Mouse (Mus musculus): ENCODE results near the gene Il6. TPM values are rescaled to one million over a fixed set of nuclear protein-coding genes. Genes with fewer than 3 reads are reported as not detected.
"Not testable (repeated sequence)": the region's sequence is repeated elsewhere in the genome, so short reads cannot be mapped to it uniquely, and the experiment has no call there.

Il6 gene
- total and polyA plus RNA-seq, 2 experiments from 2014 or later, result 0.38 TPM; not detected in 1

GRCm38 (mm10) chr5:29993583-29993982, 19.3 kb upstream of the Il6 start:
- no peak overlapping the region for H3K4me2 ChIP-seq (ENCODE audit: low read depth, low read length, poor library complexity, severe bottlenecking)
- H3K27ac ChIP-seq (ENCODE audit: low read depth, low read length), result no peak overlapping the region
- H3K9ac ChIP-seq (replicated peaks; ENCODE audit: low read length, poor library complexity, severe bottlenecking), result no peak overlapping the region
- H3K9me3 ChIP-seq (ENCODE audit: low read length), result no peaks in the 10 kb centered on the region
- H3K4me1 ChIP-seq (ENCODE audit: insufficient read depth, low read length), result no peaks in the 10 kb centered on the region
- TF ChIP-seq CTCF (IDR thresholded peaks at IDR 0.05), result no peak
- 96% methylated on average over 1 of the region's 1 CpGs for WGBS
- ATAC-seq (ENCODE audit: low FRiP score) (no peak), DNase-seq (ENCODE audit: low spot score) (no peak)
- H3K4me3 ChIP-seq (ENCODE audit: low read depth, low read length), result no peak overlapping the region
- no peaks in the 10 kb centered on the region for H3K27me3 ChIP-seq (ENCODE audit: insufficient read depth, low read length)
- H3K36me3 ChIP-seq (ENCODE audit: insufficient read depth, low read length), result no peaks in the 10 kb centered on the region

GRCm38 (mm10) chr5:29994344-29994743, 18.6 kb upstream of the Il6 start:
- Histone ChIP-seq H3K9ac (replicated peaks; ENCODE audit: low read length, poor library complexity, severe bottlenecking) (no peak overlapping the region), H3K9me3 (ENCODE audit: low read length) (no peaks in the 10 kb centered on the region), H3K4me1 (ENCODE audit: insufficient read depth, low read length) (no peaks in the 10 kb centered on the region), H3K4me3 (ENCODE audit: low read depth, low read length) (no peak overlapping the region), H3K4me2 (ENCODE audit: low read depth, low read length, poor library complexity, severe bottlenecking) (no peak overlapping the region), H3K27ac (ENCODE audit: low read depth, low read length) (no peak overlapping the region), H3K36me3 (ENCODE audit: insufficient read depth, low read length) (no peaks in the 10 kb centered on the region), H3K27me3 (ENCODE audit: insufficient read depth, low read length) (no peaks in the 10 kb centered on the region)
- TF ChIP-seq CTCF (IDR thresholded peaks at IDR 0.05), result no peak
- DNase-seq (ENCODE audit: low spot score) (no peak), ATAC-seq (ENCODE audit: low FRiP score) (no peak)
- 82% methylated on average over 1 of the region's 1 CpGs for WGBS

GRCm38 (mm10) chr5:29997351-29997750, 15.6 kb upstream of the Il6 start:
- H3K27me3 ChIP-seq (ENCODE audit: insufficient read depth, low read length), result no peaks in the 10 kb centered on the region
- no peak overlapping the region for H3K4me2 ChIP-seq (ENCODE audit: low read depth, low read length, poor library complexity, severe bottlenecking)
- H3K9ac ChIP-seq (replicated peaks; ENCODE audit: low read length, poor library complexity, severe bottlenecking), result no peak overlapping the region
- no peak for TF ChIP-seq CTCF (IDR thresholded peaks at IDR 0.05)
- no peaks in the 10 kb centered on the region for H3K36me3 ChIP-seq (ENCODE audit: insufficient read depth, low read length)
- 59% methylated on average over 1 of the region's 1 CpGs for WGBS
- ATAC-seq (ENCODE audit: low FRiP score) (no peak), DNase-seq (ENCODE audit: low spot score) (no peak)
- no peaks in the 10 kb centered on the region for H3K9me3 ChIP-seq (ENCODE audit: low read length)
- H3K4me3 ChIP-seq (ENCODE audit: low read depth, low read length), result no peak overlapping the region
- H3K4me1 ChIP-seq (ENCODE audit: insufficient read depth, low read length), result no peaks in the 10 kb centered on the region
- H3K27ac ChIP-seq (ENCODE audit: low read depth, low read length), result no peak overlapping the region

GRCm38 (mm10) chr5:30000921-30001320, 12.0 kb upstream of the Il6 start:
- Histone ChIP-seq H3K4me1 (ENCODE audit: insufficient read depth, low read length) (no peaks in the 10 kb centered on the region), H3K9ac (replicated peaks; ENCODE audit: low read length, poor library complexity, severe bottlenecking) (no peak overlapping the region), H3K4me3 (ENCODE audit: low read depth, low read length) (no peak overlapping the region), H3K9me3 (ENCODE audit: low read length) (no peaks in the 10 kb centered on the region), H3K36me3 (ENCODE audit: insufficient read depth, low read length) (no peaks in the 10 kb centered on the region), H3K4me2 (ENCODE audit: low read depth, low read length, poor library complexity, severe bottlenecking) (no peak overlapping the region), H3K27me3 (ENCODE audit: insufficient read depth, low read length) (no peaks in the 10 kb centered on the region), H3K27ac (ENCODE audit: low read depth, low read length) (no peak overlapping the region)
- DNase-seq (ENCODE audit: low spot score) (no peak), ATAC-seq (ENCODE audit: low FRiP score) (no peak)
- 81% methylated on average over 3 of the region's 3 CpGs for WGBS
- TF ChIP-seq CTCF (IDR thresholded peaks at IDR 0.05), result no peak

DNA sequence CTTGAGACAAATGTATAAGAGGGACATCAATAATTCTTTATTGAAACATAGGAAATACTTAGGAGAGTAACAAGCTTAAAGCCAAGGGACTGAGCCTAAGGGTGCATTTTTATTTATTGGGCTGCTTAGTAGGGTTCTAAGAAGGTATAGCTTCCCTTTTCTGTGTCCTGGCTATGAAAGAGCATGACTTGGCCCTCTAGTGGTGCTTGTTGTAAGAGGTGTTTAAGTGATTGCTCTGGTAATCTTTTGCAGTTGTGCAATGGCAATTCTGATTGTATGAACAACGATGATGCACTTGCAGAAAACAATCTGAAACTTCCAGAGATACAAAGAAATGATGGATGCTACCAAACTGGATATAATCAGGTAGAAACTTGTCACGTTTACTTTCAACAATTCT, 1.7 kb downstream of the Il6 start:
- DNase-seq (ENCODE audit: low spot score) (peak; percentile 43), ATAC-seq (ENCODE audit: low FRiP score) (no peak)
- H3K9ac ChIP-seq (replicated peaks; ENCODE audit: low read length, poor library complexity, severe bottlenecking), result no peak overlapping the region
- TF ChIP-seq CTCF (IDR thresholded peaks at IDR 0.05), result peak; percentile 69
- WGBS, result 62% methylated on average over 2 of the region's 2 CpGs
- H3K36me3 ChIP-seq (ENCODE audit: insufficient read depth, low read length), result no peaks in the 10 kb centered on the region
- H3K4me2 ChIP-seq (ENCODE audit: low read depth, low read length, poor library complexity, severe bottlenecking), result no peak overlapping the region
- no peaks in the 10 kb centered on the region for H3K4me1 ChIP-seq (ENCODE audit: insufficient read depth, low read length)
- no peaks in the 10 kb centered on the region for H3K27me3 ChIP-seq (ENCODE audit: insufficient read depth, low read length)
- H3K27ac ChIP-seq (ENCODE audit: low read depth, low read length), result no peak overlapping the region
- H3K9me3 ChIP-seq (ENCODE audit: low read length), result no peaks in the 10 kb centered on the region
- no peak overlapping the region for H3K4me3 ChIP-seq (ENCODE audit: low read depth, low read length)

- H3K27ac ChIP-seq (ENCODE audit: low read depth, low read length); H3K9me3 ChIP-seq (ENCODE audit: low read length); H3K36me3 ChIP-seq (ENCODE audit: insufficient read depth, low read length); H3K4me1 ChIP-seq (ENCODE audit: insufficient read depth, low read length); ATAC-seq (ENCODE audit: low FRiP score); H3K4me2 ChIP-seq (ENCODE audit: low read depth, low read length, poor library complexity, severe bottlenecking); DNase-seq (ENCODE audit: low spot score); H3K27me3 ChIP-seq (ENCODE audit: insufficient read depth, low read length); H3K9ac ChIP-seq (replicated peaks; ENCODE audit: low read length, poor library complexity, severe bottlenecking); H3K4me3 ChIP-seq (ENCODE audit: low read depth, low read length): not testable (repeated sequence)
- WGBS, result 89% methylated on average over 4 of the region's 4 CpGs
Observed at GRCm38 (mm10) chr5:30035862-30036261, 22.9 kb downstream of the Il6 start.

DNA sequence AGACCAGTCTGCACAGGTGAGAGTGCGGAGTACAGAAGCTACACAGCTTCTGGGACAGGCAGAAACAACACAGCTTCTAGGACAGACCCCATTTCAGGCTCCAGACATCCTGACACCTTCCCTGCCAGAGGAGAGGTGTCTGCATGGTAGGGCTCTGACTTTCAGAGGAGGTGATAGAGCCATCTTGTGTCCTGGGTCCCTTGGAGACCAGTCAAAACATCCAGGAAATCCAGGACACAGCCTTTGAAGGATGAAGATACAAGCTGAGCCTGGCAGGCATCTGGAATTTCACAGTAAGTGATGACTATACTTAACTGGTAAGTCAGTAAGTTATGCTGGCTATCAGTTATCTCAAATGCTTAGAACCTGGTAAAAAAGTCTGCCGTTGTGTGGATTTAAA, 24.2 kb downstream of the Il6 start:
- not testable (repeated sequence) for H3K27ac ChIP-seq (ENCODE audit: low read depth, low read length); H3K4me3 ChIP-seq (ENCODE audit: low read depth, low read length); H3K4me2 ChIP-seq (ENCODE audit: low read depth, low read length, poor library complexity, severe bottlenecking); H3K9me3 ChIP-seq (ENCODE audit: low read length); H3K27me3 ChIP-seq (ENCODE audit: insufficient read depth, low read length); H3K9ac ChIP-seq (replicated peaks; ENCODE audit: low read length, poor library complexity, severe bottlenecking); ATAC-seq (ENCODE audit: low FRiP score); DNase-seq (ENCODE audit: low spot score); H3K36me3 ChIP-seq (ENCODE audit: insufficient read depth, low read length); H3K4me1 ChIP-seq (ENCODE audit: insufficient read depth, low read length)
- WGBS, result 89% methylated on average over 2 of the region's 2 CpGs

DNA sequence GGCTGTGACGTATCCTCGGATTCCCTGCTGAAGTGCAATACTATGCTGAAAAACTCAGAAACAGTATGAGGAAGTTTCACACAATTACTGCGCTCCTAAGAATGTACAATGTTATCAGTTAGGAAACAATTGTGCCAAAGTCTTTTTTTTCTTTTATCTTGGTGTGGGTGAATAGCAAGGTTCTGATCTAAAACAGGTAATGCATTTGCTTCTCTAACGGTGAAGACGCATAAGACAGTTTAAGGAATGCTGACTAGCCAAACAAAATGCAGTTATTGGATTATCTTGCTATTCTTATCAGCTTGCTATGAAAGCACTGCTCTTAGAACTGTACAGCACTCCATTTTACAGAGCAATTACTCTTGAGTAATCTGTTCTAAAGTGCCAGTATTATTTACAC, 26.4 kb downstream of the Il6 start:
- H3K4me3 ChIP-seq (ENCODE audit: low read depth, low read length); H3K36me3 ChIP-seq (ENCODE audit: insufficient read depth, low read length); ATAC-seq (ENCODE audit: low FRiP score): not testable (repeated sequence)

GRCm38 (mm10) chr5:30039841-30040240, 26.9 kb downstream of the Il6 start:
- WGBS, result 86% methylated on average over 4 of the region's 4 CpGs
- not testable (repeated sequence) for DNase-seq (ENCODE audit: low spot score); H3K27me3 ChIP-seq (ENCODE audit: insufficient read depth, low read length); H3K4me2 ChIP-seq (ENCODE audit: low read depth, low read length, poor library complexity, severe bottlenecking); H3K27ac ChIP-seq (ENCODE audit: low read depth, low read length); H3K36me3 ChIP-seq (ENCODE audit: insufficient read depth, low read length); H3K9ac ChIP-seq (replicated peaks; ENCODE audit: low read length, poor library complexity, severe bottlenecking); H3K9me3 ChIP-seq (ENCODE audit: low read length); H3K4me1 ChIP-seq (ENCODE audit: insufficient read depth, low read length); H3K4me3 ChIP-seq (ENCODE audit: low read depth, low read length); ATAC-seq (ENCODE audit: low FRiP score)

More for the DNA sequence above, 26.4 kb downstream of the Il6 start:
- H3K27me3 ChIP-seq (ENCODE audit: insufficient read depth, low read length); DNase-seq (ENCODE audit: low spot score); H3K4me1 ChIP-seq (ENCODE audit: insufficient read depth, low read length); H3K27ac ChIP-seq (ENCODE audit: low read depth, low read length); H3K4me2 ChIP-seq (ENCODE audit: low read depth, low read length, poor library complexity, severe bottlenecking); H3K9me3 ChIP-seq (ENCODE audit: low read length); H3K9ac ChIP-seq (replicated peaks; ENCODE audit: low read length, poor library complexity, severe bottlenecking): not testable (repeated sequence)
- 90% methylated on average over 5 of the region's 5 CpGs for WGBS

All from midbrain, postnatal 0 days (tissue).